Mouse (Mus musculus): ENCODE results near the gene Tmem50b. TPM values are rescaled to one million over a fixed set of nuclear protein-coding genes. Genes with fewer than 3 reads are reported as not detected.

Gene Tmem50b
- polyA plus RNA-seq, 1 experiment from 2014 or later, result 55.7 TPM

DNA sequence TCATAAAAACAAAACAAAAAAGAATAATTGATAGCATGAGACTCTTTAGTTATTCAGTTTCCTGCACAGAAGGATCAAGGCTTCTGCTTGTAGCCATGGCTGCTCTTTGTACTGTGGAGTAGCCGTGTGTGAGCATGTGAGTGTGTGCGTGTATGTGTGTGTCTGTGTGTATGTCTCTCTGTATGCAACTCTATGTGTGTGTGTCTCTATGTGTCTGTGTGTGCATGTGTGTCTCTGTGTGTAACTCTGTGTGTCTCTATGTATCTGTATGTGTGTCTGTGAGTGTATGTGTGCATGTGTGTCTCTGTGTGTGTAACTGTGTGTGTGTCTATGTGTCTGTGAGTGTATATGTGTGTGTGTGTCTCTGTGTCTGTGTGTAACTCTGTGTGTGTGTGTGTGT lies 48.6 kb downstream of the Tmem50b start:
- H3K4me2 ChIP-seq, result peak overlapping the region; percentile 79
- H3K36me3 ChIP-seq, result no peaks in the 10 kb centered on the region
- H3K4me3 ChIP-seq, result peak overlapping the region; percentile 99
- H3K9me3 ChIP-seq (replicated peaks), result no peaks in the 10 kb centered on the region
- H3K27me3 ChIP-seq, result no peaks in the 10 kb centered on the region
- WGBS, result 51% methylated on average over 2 of the region's 2 CpGs
- no peak for ATAC-seq (replicated peaks; ENCODE audit: insufficient number of reproducible peaks, insufficient read depth, low FRiP score, low read depth)
- peak overlapping the region; percentile 95 for H3K27ac ChIP-seq
- H3K4me1 ChIP-seq (replicated peaks), result peaks cover 70% of the 10 kb centered on the region
- H3K9ac ChIP-seq, result peak overlapping the region; percentile 52

DNA sequence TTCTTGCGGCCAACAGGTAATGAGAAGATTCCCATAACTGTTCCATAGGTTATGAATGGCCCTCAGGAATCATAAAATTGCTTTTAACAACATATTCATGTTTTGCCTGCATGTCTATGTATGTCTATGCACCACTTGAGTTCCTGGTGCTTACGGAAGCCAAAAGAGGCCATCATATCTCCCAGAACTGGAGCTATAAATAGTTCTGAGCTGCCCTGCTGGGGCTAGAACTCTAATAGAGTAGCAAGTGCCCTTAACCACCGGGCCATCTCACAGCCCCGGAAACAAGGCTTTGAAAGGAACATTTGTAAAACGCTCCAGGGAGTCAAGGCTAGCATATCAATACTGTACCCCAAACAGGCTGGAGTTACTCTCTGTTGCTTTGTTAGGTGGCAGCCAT lies 49.0 kb downstream of the Tmem50b start:
- peak overlapping the region; percentile 52 for H3K9ac ChIP-seq
- no peak for ATAC-seq (replicated peaks; ENCODE audit: insufficient number of reproducible peaks, insufficient read depth, low FRiP score, low read depth)
- peak overlapping the region; percentile 95 for H3K27ac ChIP-seq
- H3K36me3 ChIP-seq, result no peaks in the 10 kb centered on the region
- no peaks in the 10 kb centered on the region for H3K27me3 ChIP-seq
- 22% methylated on average over 5 of the region's 5 CpGs for WGBS
- peaks cover 66% of the 10 kb centered on the region for H3K4me1 ChIP-seq (replicated peaks)
- H3K4me3 ChIP-seq, result peak overlapping the region; percentile 99
- no peaks in the 10 kb centered on the region for H3K9me3 ChIP-seq (replicated peaks)
- H3K4me2 ChIP-seq, result peak overlapping the region; percentile 79

DNA sequence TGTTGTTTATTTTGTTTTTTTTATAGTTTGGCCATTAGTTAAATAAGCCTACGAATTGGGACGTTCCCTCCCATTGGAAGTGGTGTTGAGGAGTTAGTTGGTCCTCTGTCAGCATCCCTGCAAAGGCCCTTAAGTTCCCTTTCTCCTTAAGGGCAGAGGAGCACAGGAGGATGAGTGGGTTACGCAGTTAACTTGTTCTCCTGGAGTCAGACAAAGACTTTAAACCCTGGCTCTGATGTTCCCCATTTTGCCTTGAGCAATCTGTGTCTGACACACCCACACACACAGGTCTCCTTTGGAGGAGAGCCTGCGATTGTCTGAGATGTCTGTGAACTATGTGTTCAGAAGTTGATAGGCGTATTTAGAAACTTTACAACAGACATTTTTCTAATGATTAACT lies 49.6 kb downstream of the Tmem50b start:
- no peak for ATAC-seq (replicated peaks; ENCODE audit: insufficient number of reproducible peaks, insufficient read depth, low FRiP score, low read depth)
- no peaks in the 10 kb centered on the region for H3K9me3 ChIP-seq (replicated peaks)
- peaks cover 60% of the 10 kb centered on the region for H3K4me1 ChIP-seq (replicated peaks)
- peak overlapping the region; percentile 100 for H3K9ac ChIP-seq
- H3K36me3 ChIP-seq, result no peaks in the 10 kb centered on the region
- H3K4me3 ChIP-seq, result peak overlapping the region; percentile 99
- peak overlapping the region; percentile 95 for H3K27ac ChIP-seq
- no peaks in the 10 kb centered on the region for H3K27me3 ChIP-seq
- H3K4me2 ChIP-seq, result peak overlapping the region; percentile 79
- WGBS, result 22% methylated on average over 5 of the region's 5 CpGs

DNA sequence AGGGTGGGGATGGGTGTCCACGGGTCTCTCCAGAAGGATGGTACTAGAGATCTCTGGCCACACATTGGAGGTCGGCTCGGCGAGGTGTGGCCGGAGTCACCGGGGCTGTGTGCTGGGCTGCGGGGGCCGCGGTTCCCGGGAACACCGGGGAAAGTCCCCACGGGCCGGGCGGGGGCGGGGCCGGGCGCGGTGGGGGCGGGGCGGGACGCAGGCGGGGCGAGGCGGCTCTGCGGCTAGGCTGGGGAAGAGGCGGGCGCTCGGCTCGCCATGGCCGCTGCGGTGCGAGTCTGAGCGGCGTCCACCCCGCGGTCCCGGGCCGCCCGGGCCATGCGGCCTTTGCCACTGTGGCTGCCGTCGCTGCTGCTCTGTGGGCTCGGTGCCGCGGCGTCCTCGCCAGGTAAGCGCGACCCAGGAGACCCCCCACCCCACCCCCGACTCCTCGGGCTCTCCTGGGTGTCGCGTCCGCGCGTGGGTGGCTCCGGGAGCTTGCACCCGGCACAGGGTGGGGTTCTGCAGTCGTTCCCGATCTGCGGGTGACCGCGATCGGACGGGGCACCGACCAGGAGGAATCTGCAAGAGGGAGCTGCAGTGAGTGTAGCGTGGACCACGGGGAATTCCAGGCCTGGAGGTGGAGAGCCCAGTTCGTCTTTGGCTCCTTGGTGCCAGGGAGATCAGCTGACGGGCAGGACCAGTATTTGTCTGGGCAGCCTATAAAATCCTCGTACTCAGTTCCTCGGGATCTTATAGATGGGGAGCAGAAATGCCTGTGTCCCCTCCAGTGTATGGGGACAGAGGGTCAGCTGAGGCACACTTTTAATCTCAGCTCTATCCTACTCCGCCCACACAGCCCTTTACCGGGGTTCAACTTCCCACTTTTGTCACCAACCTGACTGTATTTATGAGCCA lies 50.5 kb downstream of the Tmem50b start, which contains the start of gene Ifngr2:
Ifngr2 (plus strand) TSS at position 237 of the 906 bp plus-strand sequence.
- peaks cover 54% of the 10 kb centered on the region for H3K4me1 ChIP-seq (replicated peaks)
- peak; percentile 89 for ATAC-seq (replicated peaks; ENCODE audit: insufficient number of reproducible peaks, insufficient read depth, low FRiP score, low read depth)

DNA sequence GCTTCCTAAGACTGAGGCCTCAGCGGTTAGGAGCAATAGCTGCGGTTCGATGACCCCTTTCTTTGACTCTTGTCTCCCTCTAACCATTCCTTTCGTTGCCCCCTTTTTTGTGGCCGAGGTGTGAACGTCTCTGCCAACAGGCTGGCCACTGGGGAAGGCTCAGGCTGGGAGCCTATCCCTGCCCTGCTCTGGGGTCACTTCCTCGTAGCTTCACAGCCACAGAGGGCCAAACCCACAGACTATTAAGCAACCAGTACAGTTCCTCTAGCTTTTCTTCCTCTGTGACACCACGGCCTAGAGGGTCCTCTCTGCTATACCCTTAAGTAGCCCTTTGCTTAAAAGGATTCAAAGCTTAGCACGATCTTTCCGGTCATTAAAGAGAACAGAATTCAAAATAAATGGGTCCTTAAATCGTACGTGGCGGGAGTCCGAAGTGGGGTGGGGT lies 51.2 kb downstream of the Tmem50b start:
- Histone ChIP-seq H3K4me2 (peak overlapping the region; percentile 79), H3K9me3 (replicated peaks) (no peaks in the 10 kb centered on the region), H3K27me3 (no peaks in the 10 kb centered on the region), H3K4me1 (replicated peaks) (peaks cover 54% of the 10 kb centered on the region), H3K36me3 (no peaks in the 10 kb centered on the region), H3K4me3 (peak overlapping the region; percentile 99), H3K27ac (peak overlapping the region; percentile 95), H3K9ac (peak overlapping the region; percentile 100)
- WGBS, result 13% methylated on average over 14 of the region's 14 CpGs
- 0 out of 2 replicates have a peak, but pooled peaks have one; percentile 20 for ATAC-seq (replicated peaks; ENCODE audit: insufficient number of reproducible peaks, insufficient read depth, low FRiP score, low read depth)

More for the DNA sequence above, 50.5 kb downstream of the Tmem50b start, which contains the start of gene Ifngr2:
- no peaks in the 10 kb centered on the region for H3K27me3 ChIP-seq
- H3K4me3 ChIP-seq, result peak within 1 kb of the TSS; percentile 99
- under 1% methylated on average over 50 of the region's 74 CpGs for WGBS
- H3K9me3 ChIP-seq (replicated peaks), result no peaks in the 10 kb centered on the region
- no peaks in the 10 kb centered on the region for H3K36me3 ChIP-seq
- peak within 1 kb of the TSS; percentile 95 for H3K27ac ChIP-seq
- H3K4me2 ChIP-seq, result peak within 1 kb of the TSS; percentile 79
- H3K9ac ChIP-seq, result peak within 1 kb of the TSS; percentile 100

DNA sequence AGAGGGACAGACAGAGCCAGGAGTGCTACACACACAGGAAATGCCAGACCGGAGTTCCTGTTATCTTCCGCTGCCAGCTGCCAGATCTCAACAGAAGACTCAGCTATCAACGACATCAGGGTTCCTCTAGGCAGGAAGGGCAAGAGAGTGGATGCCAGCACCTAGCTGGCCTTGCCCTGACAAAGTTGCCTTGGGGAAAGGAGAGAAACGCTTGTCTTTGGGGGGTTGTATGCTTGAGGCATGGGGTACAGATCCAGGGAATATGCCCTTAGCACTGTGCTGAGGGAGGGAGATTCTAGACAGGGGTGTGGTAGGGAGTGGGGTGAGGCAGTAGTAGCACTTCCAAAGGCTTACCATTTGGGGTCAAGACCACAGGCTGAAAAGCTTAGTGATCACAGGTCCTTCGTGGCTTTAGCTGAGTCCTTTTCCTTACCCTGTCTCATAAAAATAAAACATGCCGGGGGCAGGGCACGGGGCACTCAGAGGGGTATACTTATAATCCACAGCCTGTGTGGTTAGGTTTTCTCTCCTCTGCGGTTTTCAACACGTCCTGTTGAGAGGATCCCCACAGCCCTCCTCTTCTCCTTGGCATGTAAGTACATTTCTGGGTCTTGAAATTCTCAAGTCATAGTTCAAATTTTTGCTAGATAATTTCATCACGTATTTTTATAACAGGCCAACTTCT lies 51.9 kb downstream of the Tmem50b start:
- no peak overlapping the region for H3K9ac ChIP-seq
- H3K4me2 ChIP-seq, result peak overlapping the region; percentile 79
- no peak overlapping the region; the same call in 1 of the 2 replicates for H3K4me3 ChIP-seq
- H3K27me3 ChIP-seq, result no peaks in the 10 kb centered on the region
- H3K27ac ChIP-seq, result peak overlapping the region; percentile 95
- no peak for ATAC-seq (replicated peaks; ENCODE audit: insufficient number of reproducible peaks, insufficient read depth, low FRiP score, low read depth)
- H3K36me3 ChIP-seq, result no peaks in the 10 kb centered on the region
- WGBS, result 34% methylated on average over 10 of the region's 10 CpGs
- H3K4me1 ChIP-seq (replicated peaks), result peaks cover 51% of the 10 kb centered on the region
- H3K9me3 ChIP-seq (replicated peaks), result no peaks in the 10 kb centered on the region

DNA sequence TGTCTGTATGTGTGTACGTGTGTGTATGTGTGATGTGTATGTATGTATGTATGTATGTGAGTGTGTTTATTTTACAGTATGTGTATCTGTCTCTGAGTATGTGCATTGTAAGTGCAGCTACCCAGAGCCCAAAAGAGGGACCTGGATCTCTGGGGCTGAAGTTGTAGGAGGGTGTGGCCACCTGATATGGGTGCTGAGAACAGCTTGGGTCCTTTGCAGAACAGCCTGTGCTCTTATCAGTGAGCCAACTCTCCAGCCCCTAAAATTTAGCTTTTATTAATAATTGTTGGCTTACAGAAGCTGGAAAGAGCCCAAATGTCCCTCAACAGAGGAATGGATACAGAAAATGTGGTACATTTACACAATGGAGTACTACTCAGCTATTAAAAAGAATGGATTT lies 54.0 kb downstream of the Tmem50b start:
- no peak overlapping the region for H3K9ac ChIP-seq
- 95% methylated on average over 1 of the region's 1 CpGs for WGBS
- H3K4me1 ChIP-seq (replicated peaks), result peaks cover 41% of the 10 kb centered on the region
- no peak overlapping the region for H3K4me3 ChIP-seq
- no peak overlapping the region for H3K27ac ChIP-seq
- H3K36me3 ChIP-seq, result no peaks in the 10 kb centered on the region
- no peaks in the 10 kb centered on the region for H3K27me3 ChIP-seq
- no peak overlapping the region for H3K4me2 ChIP-seq
- no peaks in the 10 kb centered on the region for H3K9me3 ChIP-seq (replicated peaks)
- ATAC-seq (replicated peaks; ENCODE audit: insufficient number of reproducible peaks, insufficient read depth, low FRiP score, low read depth), result no peak

DNA sequence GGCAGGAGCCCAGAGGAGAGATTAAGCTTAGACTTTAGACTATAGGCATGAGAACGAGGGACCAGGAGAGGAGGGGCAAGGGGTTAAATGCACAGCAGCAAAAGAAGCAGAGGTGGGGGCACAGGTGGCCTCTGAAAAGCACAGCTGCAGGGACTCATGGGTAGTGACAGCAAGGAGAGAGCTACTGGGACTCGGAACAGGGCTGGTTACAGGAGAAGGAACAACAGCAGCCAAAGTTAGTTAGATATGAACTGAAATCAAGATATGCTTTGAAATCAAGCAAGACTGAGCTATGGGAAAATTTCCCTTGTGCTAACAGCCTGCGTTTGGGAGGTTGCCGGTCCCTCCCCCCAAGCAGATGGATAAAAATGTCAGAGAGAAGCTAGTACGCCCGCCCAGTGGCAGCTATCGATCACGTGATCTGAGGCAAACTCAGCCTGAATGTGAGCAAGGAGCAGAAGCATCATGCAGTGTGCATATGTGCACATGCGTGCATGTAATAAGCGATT lies 56.0 kb downstream of the Tmem50b start:
- Histone ChIP-seq H3K4me2 (peak overlapping the region; percentile 38), H3K9ac (0 out of 2 replicates have a peak overlapping the region, but pooled peaks have one; percentile 2), H3K4me1 (replicated peaks) (peaks cover 44% of the 10 kb centered on the region), H3K27ac (peak overlapping the region; percentile 59), H3K9me3 (replicated peaks) (no peaks in the 10 kb centered on the region), H3K36me3 (no peaks in the 10 kb centered on the region), H3K4me3 (0 out of 2 replicates have a peak overlapping the region, but pooled peaks have one; percentile 2), H3K27me3 (no peaks in the 10 kb centered on the region)
- no peak for ATAC-seq (replicated peaks; ENCODE audit: insufficient number of reproducible peaks, insufficient read depth, low FRiP score, low read depth)
- WGBS, result 37% methylated on average over 10 of the region's 10 CpGs

DNA sequence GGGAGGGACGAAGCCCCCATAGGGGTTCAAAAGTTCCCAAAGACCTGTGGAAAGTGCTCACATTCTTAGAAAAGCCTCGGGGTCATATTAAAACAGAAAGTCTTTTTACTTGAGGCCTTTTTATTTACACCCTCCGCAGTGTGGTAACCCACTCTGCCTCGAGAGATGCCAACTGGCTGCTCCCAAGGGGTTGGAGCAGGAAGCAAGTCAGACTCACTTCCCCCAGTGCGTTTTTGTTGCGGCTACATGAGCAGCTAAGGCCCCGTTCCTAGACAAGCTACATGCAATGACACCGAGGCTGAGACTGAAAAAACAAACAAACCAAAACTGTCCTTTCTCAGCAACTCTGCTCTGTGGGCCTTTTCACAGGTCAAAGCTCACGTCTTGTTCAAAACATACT lies 59.1 kb downstream of the Tmem50b start:
- no peaks in the 10 kb centered on the region for H3K36me3 ChIP-seq
- H3K9ac ChIP-seq, result no peak overlapping the region
- no peak overlapping the region for H3K4me2 ChIP-seq
- H3K9me3 ChIP-seq (replicated peaks), result no peaks in the 10 kb centered on the region
- H3K27ac ChIP-seq, result peak overlapping the region; percentile 77
- H3K4me1 ChIP-seq (replicated peaks), result peaks cover 44% of the 10 kb centered on the region
- H3K4me3 ChIP-seq, result no peak overlapping the region
- 50% methylated on average over 9 of the region's 9 CpGs for WGBS
- ATAC-seq (replicated peaks; ENCODE audit: insufficient number of reproducible peaks, insufficient read depth, low FRiP score, low read depth), result no peak
- no peaks in the 10 kb centered on the region for H3K27me3 ChIP-seq

DNA sequence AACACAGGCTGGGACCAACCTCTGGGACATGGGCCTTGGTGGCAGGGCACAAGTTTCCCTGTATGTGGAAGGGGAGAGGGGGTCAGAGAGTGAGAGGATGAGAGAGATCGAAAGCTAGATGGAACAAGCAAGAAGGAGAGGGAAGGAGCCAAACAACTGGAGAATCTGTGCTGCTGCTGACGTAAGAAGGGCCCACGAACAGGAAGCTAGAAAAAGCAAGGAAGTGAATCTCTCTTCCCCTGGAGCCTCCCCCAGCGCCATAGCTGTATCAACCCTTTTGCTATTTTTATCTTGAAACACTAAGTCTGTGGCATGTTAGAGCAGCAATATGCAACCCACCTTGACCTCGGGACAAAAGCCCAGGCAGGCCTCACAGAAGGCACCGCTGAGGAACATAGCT lies 59.5 kb downstream of the Tmem50b start:
- Histone ChIP-seq H3K27ac (peak overlapping the region; percentile 77), H3K4me3 (no peak overlapping the region), H3K27me3 (no peaks in the 10 kb centered on the region), H3K4me2 (no peak overlapping the region), H3K9ac (no peak overlapping the region), H3K9me3 (replicated peaks) (no peaks in the 10 kb centered on the region), H3K4me1 (replicated peaks) (peaks cover 49% of the 10 kb centered on the region), H3K36me3 (no peaks in the 10 kb centered on the region)
- no peak for ATAC-seq (replicated peaks; ENCODE audit: insufficient number of reproducible peaks, insufficient read depth, low FRiP score, low read depth)
- 29% methylated on average over 6 of the region's 6 CpGs for WGBS

DNA sequence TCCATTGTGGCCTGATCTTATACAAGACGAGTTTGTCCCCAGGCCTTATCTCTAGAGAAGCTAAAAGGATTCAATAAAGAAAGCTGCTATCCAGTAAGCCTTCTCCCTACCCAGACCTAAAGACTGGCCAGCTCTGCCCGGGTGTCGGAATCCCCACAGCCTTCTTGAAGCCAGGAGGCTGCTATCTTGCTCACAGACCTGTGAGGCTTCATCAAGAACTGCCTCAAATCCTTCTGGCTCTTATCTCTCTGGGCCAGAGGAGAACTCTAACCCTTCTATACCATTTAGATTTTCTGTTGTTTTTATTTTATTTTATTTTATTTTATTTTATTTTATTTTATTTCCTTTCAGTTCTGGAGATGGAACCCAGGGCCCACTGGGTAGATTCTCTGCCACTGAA lies 60.5 kb downstream of the Tmem50b start:
- WGBS, result 55% methylated on average over 3 of the region's 3 CpGs

More for the DNA sequence above, 60.5 kb downstream of the Tmem50b start:
- H3K4me1 ChIP-seq (replicated peaks), result peaks cover 57% of the 10 kb centered on the region
- H3K9ac ChIP-seq, result no peak overlapping the region
- no peaks in the 10 kb centered on the region for H3K36me3 ChIP-seq
- no peak overlapping the region for H3K4me2 ChIP-seq
- H3K27ac ChIP-seq, result no peak overlapping the region
- no peak for ATAC-seq (replicated peaks; ENCODE audit: insufficient number of reproducible peaks, insufficient read depth, low FRiP score, low read depth)
- no peaks in the 10 kb centered on the region for H3K9me3 ChIP-seq (replicated peaks)
- no peaks in the 10 kb centered on the region for H3K27me3 ChIP-seq
- no peak overlapping the region for H3K4me3 ChIP-seq

Measured in heart, embryonic 15.5 days (tissue).